Comparison of ENCODE assay signal across 11 mouse cellular contexts in genomic region chr16:78451251-78451650, GRCm38 (mm10).
A peak's percentile ranks its signal among the peaks of the same experiment; 100 is the strongest.
DNase-seq lines count a peak whose midpoint lies in the region; ATAC-seq lines count a peak whose summit lies in the region.
"Had no signal": no experiment of that assay in that cellular context is flagged by ENCODE, and none has a peak within 500 bp of the region (broad histone marks: within the 10 kb centered on the region; RNA-seq: fewer than 3 reads in every experiment).

No protein-coding gene starts in this region.

- no peak overlapping the region for H3K4me3 ChIP-seq in midbrain, embryonic 13.5 days (replicated peaks)
- H3K4me3 ChIP-seq in midbrain, embryonic 11.5 days (ENCODE audit: low read depth, low read length), result no peak overlapping the region
- H3K4me3 ChIP-seq: liver, embryonic 13.5 days had no signal

- 52% methylated on average over 11 of the region's 11 CpGs for WGBS in midbrain, embryonic 13.5 days
- 61% methylated on average over 11 of the region's 11 CpGs for WGBS in midbrain, embryonic 11.5 days

- H3K27me3 ChIP-seq in midbrain, embryonic 13.5 days, result no peaks in the 10 kb centered on the region
- no peaks in the 10 kb centered on the region for H3K27me3 ChIP-seq in midbrain, embryonic 11.5 days (ENCODE audit: control insufficient read depth, insufficient read depth, low read length)
- H3K27me3 ChIP-seq: liver, embryonic 13.5 days had no signal

- 0 out of 2 replicates have a peak, but pooled peaks have one; percentile 9 for ATAC-seq in midbrain, embryonic 13.5 days
- no peak for ATAC-seq in midbrain, embryonic 11.5 days (ENCODE audit: low FRiP score)
- ATAC-seq in activated CD4-positive, CD25-positive, alpha-beta regulatory T cell, adult 4 months, result no peak
- ATAC-seq: hindbrain, embryonic 16.5 days had no signal

- H3K4me1 ChIP-seq in midbrain, embryonic 13.5 days (replicated peaks), result no peaks in the 10 kb centered on the region
- H3K4me1 ChIP-seq in midbrain, embryonic 11.5 days (ENCODE audit: control insufficient read depth, insufficient read depth, low read length), result no peaks in the 10 kb centered on the region
- H3K4me1 ChIP-seq: liver, embryonic 13.5 days had no signal

- no peak overlapping the region for H3K27ac ChIP-seq in midbrain, embryonic 13.5 days
- H3K27ac ChIP-seq in midbrain, embryonic 11.5 days (ENCODE audit: low read depth, low read length), result no peak overlapping the region
- H3K27ac ChIP-seq: liver, embryonic 13.5 days; stomach, postnatal 0 days had no signal

- 0 out of 2 replicates have a peak, but pooled peaks cover 4% of the 10 kb centered on the region for H3K9me3 ChIP-seq in midbrain, embryonic 13.5 days
- H3K9me3 ChIP-seq in midbrain, embryonic 11.5 days (ENCODE audit: control insufficient read depth, low read length), result no peaks in the 10 kb centered on the region

- H3K36me3 ChIP-seq in midbrain, embryonic 13.5 days, result no peaks in the 10 kb centered on the region
- no peaks in the 10 kb centered on the region for H3K36me3 ChIP-seq in midbrain, embryonic 11.5 days (ENCODE audit: control insufficient read depth, insufficient read depth, low read length)
- H3K36me3 ChIP-seq: liver, embryonic 13.5 days had no signal

- DNase-seq in midbrain, embryonic 11.5 days (ENCODE audit: low spot score, missing footprints), result no peak
- peak; percentile 72 for DNase-seq in adrenal gland, postnatal 25 days
- peak; percentile 38 to 69 for DNase-seq in kidney, postnatal 25 days
- peak; percentile 41 for DNase-seq in ovary, postnatal 36 days (ENCODE audit: low spot score)
- DNase-seq in cerebellum, adult 9-10 months, result no peak
- DNase-seq: cerebellum, postnatal 25 days; liver, embryonic 13.5 days had no signal

- 0 out of 2 replicates have a peak overlapping the region, but pooled peaks have one; percentile 14 for H3K9ac ChIP-seq in midbrain, embryonic 13.5 days (replicated peaks)
- H3K9ac ChIP-seq in midbrain, embryonic 11.5 days (ENCODE audit: low read length), result no peak overlapping the region
- H3K9ac ChIP-seq: liver, embryonic 13.5 days had no signal

- no peak overlapping the region for H3K4me2 ChIP-seq in midbrain, embryonic 13.5 days (replicated peaks)
- no peak overlapping the region for H3K4me2 ChIP-seq in midbrain, embryonic 11.5 days
- H3K4me2 ChIP-seq: liver, embryonic 13.5 days had no signal

Comparison
In these comparisons a context has a peak if more than half of its experiments do, and no peak if none do; other contexts are left out.
1. DNase-seq: peak in adrenal gland, postnatal 25 days (single experiment), kidney, postnatal 25 days (2 of 2) and ovary, postnatal 36 days (single experiment); none in midbrain, embryonic 11.5 days (single experiment) and cerebellum, adult 9-10 months (single experiment).